Mouse (Mus musculus): ENCODE results near the gene Gm49398. TPM values are rescaled to one million over a fixed set of nuclear protein-coding genes. Genes with fewer than 3 reads are reported as not detected.

Gm49398 gene
- not detected for total RNA-seq (2021)
- long read RNA-seq, experiment 1 = 0 reads
- long read RNA-seq, experiment 2 = 0 reads

- intact Hi-C loops (cut with DNase I) = no loop called here
- no peak for DNase-seq
Measured at GRCm38 (mm10) chr13:61288739-61289138, at the start of gene Gm49398. Gene Gm49398 (minus strand): TSS chr13:61288839.

- no peak for DNase-seq
- intact Hi-C loops (cut with DNase I) = no loop called here
Measured at GRCm38 (mm10) chr13:61255258-61255657, 33.4 kb downstream of the Gm49398 start, which contains the start of gene Cts8. Gene Cts8 (minus strand): TSS chr13:61255358.

- intact Hi-C loops (cut with DNase I) = no loop called here
- DNase-seq = no peak
Measured at GRCm38 (mm10) chr13:61241076-61241947, 47.3 kb downstream of the Gm49398 start.

GRCm38 (mm10) chr13:61203310-61203709 is 85.3 kb downstream of the Gm49398 start, which contains the start of gene Cts6:
Gene Cts6 (minus strand): TSS chr13:61203410.
- no peak for DNase-seq

More at GRCm38 (mm10) chr13:61203310-61203709, 85.3 kb downstream of the Gm49398 start, which contains the start of gene Cts6:
- intact Hi-C loops (cut with DNase I) = no loop called here

Small RNA genes within 50 kb of the gene (microRNA-seq; reads per million reads assigned to microRNA genes)
- gene Gm27704 = 0 reads per million in 2 experiments

Other genes starting within 250 kb of the Gm49398 start
- gene Ctsq, start 248.2 kb downstream of the Gm49398 start, total RNA-seq (2021) = not detected
- not detected for gene Ctsr, start 124.6 kb downstream of the Gm49398 start, total RNA-seq (2021)
- not detected for gene Cts6, start 85.4 kb downstream of the Gm49398 start, total RNA-seq (2021)
- not detected for gene Cts8, start 33.5 kb downstream of the Gm49398 start, total RNA-seq (2021)
- gene Cts7, start 69.4 kb upstream of the Gm49398 start, total RNA-seq (2021) = not detected